Mouse (Mus musculus) midbrain, embryonic 16.5 days (tissue): ENCODE results near the gene Tbc1d10b. TPM values are rescaled to one million over a fixed set of nuclear protein-coding genes. Genes with fewer than 3 reads are reported as not detected.

ENCODE experiments used
- ATAC-seq: fragments of 200-750 bp; cut with Nextera tagmentation; 2 replicates; pipeline ENCODE4 v1.8.0; 2017; ENCODE audit warnings: moderate TSS enrichment
- H3K27ac ChIP-seq: fragments of 300-500 bp; sonication (generic); 2 replicates; pipeline ENCODE4 v1.5.1; 2014; ENCODE audit warnings: mild to moderate bottlenecking, low read length, mixed read lengths
- H3K27me3 ChIP-seq: fragments of 300-500 bp; sonication (generic); 2 replicates; pipeline ENCODE4 v1.6.1; 2014; ENCODE audit warnings: low read depth, low read length, mixed read lengths; ENCODE audit not compliant: control insufficient read depth, insufficient read depth
- H3K36me3 ChIP-seq: fragments of 300-500 bp; sonication (generic); 2 replicates; pipeline ENCODE4 v1.6.1; 2014; ENCODE audit warnings: mild to moderate bottlenecking, low read length, moderate library complexity, mixed read lengths; ENCODE audit not compliant: control insufficient read depth, insufficient read depth
- H3K4me1 ChIP-seq: fragments of 300-500 bp; sonication (generic); 2 replicates; pipeline ENCODE4 v1.6.1; 2014; ENCODE audit warnings: mild to moderate bottlenecking, low read length, mixed read lengths; ENCODE audit not compliant: control insufficient read depth, insufficient read depth
- H3K4me2 ChIP-seq: fragments of 300-500 bp; sonication (generic); 2 replicates; pipeline ENCODE4 v1.6.1; 2014; ENCODE audit warnings: mild to moderate bottlenecking, low read length, mixed read lengths
- H3K4me3 ChIP-seq: fragments of 300-500 bp; sonication (generic); 2 replicates; pipeline ENCODE4 v1.5.1; 2014; ENCODE audit warnings: low read depth, mild to moderate bottlenecking, low read length, moderate library complexity, mixed read lengths
- H3K9ac ChIP-seq: fragments of 300-500 bp; sonication (generic); 2 replicates; pipeline ENCODE4 v1.6.1; 2014; ENCODE audit warnings: low read depth, low read length, mixed read lengths
- H3K9me3 ChIP-seq: fragments of 300-500 bp; sonication (generic); replicated peaks from 2 replicates; pipeline ENCODE4 v1.6.1; 2014; ENCODE audit warnings: mild to moderate bottlenecking, low read length, mixed read lengths; ENCODE audit not compliant: control insufficient read depth, poor library complexity, severe bottlenecking
- WGBS: fragments of 180-500 bp; shearing (Covaris S2); extraction: QIAGEN DNeasy Blood & Tissue Kit; methylation state at CpG from one replicate; pipeline ENCODE4 v1.1.7; 2014; 5-methylcytosine and 5-hydroxymethylcytosine counted together
- polyA plus RNA-seq: library from polyadenylated mRNA; unstranded; fragments of >200 nt; fragmentation: Nextera tagmentation; extraction: Ambion mirVana; gene quantifications from 2 replicates; pipeline ENCODE4 v1.2.1, GENCODE M21; 2015

Gene Tbc1d10b
- polyA plus RNA-seq, 1 experiment from 2014 or later: 30.7 TPM

- Histone ChIP-seq H3K9ac (peak overlapping the region; percentile 99), H3K4me3 (peak overlapping the region; percentile 96), H3K9me3 (no peaks in the 10 kb centered on the region), H3K4me1 (peaks cover 38% of the 10 kb centered on the region), H3K4me2 (peak overlapping the region; percentile 90), H3K27ac (peak overlapping the region; percentile 99), H3K27me3 (no peaks in the 10 kb centered on the region), H3K36me3 (peaks cover 13% of the 10 kb centered on the region)
- WGBS: 64% methylated on average over 3 of the region's 3 CpGs
- ATAC-seq: no peak
Measured at GRCm38 (mm10) chr7:127231376-127231775, 23.1 kb upstream of the Tbc1d10b start.

GRCm38 (mm10) chr7:127228615-127229303 lies 20.5 kb upstream of the Tbc1d10b start:
- Histone ChIP-seq H3K4me3 (no peak overlapping the region), H3K9ac (no peak overlapping the region), H3K4me2 (no peak overlapping the region), H3K36me3 (no peaks in the 10 kb centered on the region), H3K27me3 (no peaks in the 10 kb centered on the region), H3K4me1 (peaks cover 27% of the 10 kb centered on the region), H3K27ac (peak overlapping the region; percentile 31; the same call in 1 of the 2 replicates), H3K9me3 (no peaks in the 10 kb centered on the region)
- no peak for ATAC-seq
- 67% methylated on average over 4 of the region's 4 CpGs for WGBS

DNA sequence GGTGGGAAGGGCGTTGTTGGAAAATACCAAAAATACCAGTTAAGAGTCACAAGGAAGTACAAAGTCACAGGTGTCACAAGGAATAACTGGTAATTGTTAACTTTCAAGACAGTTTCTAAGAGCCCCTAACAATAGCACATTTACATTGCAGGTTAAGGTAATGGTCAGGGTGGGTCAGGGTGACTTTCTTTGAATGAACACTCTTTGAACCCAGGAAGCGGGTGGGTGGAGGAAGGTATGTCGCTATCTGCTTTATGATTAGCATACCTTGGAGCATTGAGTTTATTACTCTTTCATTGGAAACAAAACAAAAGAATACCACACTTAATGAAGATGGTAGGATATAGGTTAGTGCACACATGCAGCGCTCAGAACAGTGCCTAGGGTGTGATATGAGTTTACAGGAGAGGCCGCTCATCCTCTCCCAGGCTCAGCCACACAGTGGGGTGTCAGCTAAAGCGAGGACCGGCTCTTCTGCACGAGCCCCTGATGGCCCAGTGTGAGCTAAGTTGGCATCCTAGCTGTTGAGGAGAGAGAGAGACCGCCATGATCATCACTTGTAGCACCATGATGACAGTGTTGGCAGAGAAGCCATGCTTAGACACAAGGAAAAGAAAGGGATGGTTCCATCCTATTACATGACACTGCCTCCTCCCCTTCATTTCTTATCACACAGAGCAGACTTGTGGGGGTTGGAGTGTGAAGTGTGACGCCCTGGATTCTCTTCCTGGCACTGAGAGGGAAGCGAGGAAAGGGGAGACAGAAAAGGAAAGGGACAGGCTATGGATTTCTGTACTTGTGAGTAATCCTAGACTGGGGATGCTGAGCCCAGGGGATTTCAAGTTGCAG lies 17.1 kb upstream of the Tbc1d10b start:
- WGBS: 92% methylated on average over 11 of the region's 11 CpGs
- no peaks in the 10 kb centered on the region for H3K36me3 ChIP-seq
- H3K9ac ChIP-seq: no peak overlapping the region
- H3K4me2 ChIP-seq: no peak overlapping the region
- H3K27ac ChIP-seq: no peak overlapping the region
- no peak for ATAC-seq
- no peaks in the 10 kb centered on the region for H3K27me3 ChIP-seq
- peaks cover 10% of the 10 kb centered on the region for H3K4me1 ChIP-seq
- H3K9me3 ChIP-seq: no peaks in the 10 kb centered on the region
- H3K4me3 ChIP-seq: no peak overlapping the region

DNA sequence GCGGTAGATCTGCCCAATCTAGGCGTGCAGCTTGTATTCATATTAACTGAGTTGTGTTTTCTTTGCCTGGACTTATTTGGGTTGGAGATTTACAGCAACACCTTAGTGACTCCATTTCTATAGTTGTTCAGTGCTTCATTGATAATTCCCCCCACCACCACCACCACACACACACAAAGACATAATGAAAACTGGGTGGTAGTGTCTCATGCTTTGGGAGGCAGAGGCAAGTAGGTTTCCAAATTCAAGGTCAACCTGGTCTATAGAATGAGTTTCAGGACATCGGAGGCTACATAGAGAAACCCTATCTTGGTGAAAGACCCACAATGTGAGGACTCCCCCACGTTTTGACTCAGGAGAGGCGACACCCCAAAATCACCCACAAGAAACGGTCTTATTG lies 16.3 kb upstream of the Tbc1d10b start:
- Histone ChIP-seq H3K9ac (no peak overlapping the region), H3K4me1 (peaks cover 2% of the 10 kb centered on the region; the same call in 1 of the 2 replicates), H3K4me2 (no peak overlapping the region), H3K4me3 (no peak overlapping the region), H3K27ac (no peak overlapping the region), H3K27me3 (no peaks in the 10 kb centered on the region), H3K36me3 (no peaks in the 10 kb centered on the region), H3K9me3 (no peaks in the 10 kb centered on the region)
- no peak for ATAC-seq
- WGBS: 91% methylated on average over 6 of the region's 6 CpGs

DNA sequence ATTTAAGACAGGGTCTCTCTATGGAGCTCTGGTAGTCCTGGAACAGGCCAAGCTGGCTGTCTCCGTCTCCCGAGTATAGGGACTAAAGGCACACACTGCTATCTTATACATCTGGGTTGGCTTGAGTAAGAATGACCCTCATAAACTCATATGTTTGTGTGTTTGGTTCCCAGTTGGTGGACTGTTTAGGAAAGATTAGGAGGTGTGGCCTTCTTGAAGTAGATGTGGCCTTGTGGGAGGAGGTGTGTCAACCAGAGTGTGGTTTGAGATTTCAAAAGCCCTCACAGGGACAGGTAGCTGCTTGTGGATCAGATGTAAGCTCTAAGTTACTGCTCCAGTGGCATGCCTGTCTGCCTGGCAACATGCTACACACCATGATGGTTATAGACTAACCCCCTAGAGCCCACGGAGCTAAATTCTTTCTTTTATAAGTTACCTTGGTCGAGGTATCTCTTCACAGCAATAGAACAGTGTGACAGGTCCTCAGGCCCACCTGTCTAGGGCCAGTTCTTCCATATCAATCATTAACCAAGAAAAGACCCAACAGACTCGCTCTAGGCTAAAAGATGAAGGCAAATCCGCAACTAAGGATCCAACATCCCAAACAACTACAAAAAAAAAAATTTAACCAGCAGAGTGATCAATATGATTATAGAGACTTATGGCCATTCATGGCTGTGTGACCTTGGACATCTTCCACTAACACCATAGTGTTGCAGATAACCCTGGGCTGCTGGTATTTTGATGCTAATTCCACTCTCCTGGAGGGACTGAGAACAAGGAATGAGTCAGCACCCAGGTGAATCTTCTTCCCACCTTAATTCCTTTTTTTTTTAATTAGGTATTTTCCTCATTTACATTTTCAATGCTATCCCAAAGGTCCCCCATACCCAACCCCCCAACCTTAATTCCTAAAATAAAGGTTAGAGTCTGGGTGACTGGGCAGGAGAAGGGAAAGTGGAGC lies 15.5 kb upstream of the Tbc1d10b start:
- Histone ChIP-seq H3K36me3 (no peaks in the 10 kb centered on the region), H3K9ac (no peak overlapping the region), H3K4me1 (no peaks in the 10 kb centered on the region), H3K27me3 (no peaks in the 10 kb centered on the region), H3K4me2 (no peak overlapping the region), H3K4me3 (no peak overlapping the region), H3K9me3 (no peaks in the 10 kb centered on the region), H3K27ac (no peak overlapping the region)
- WGBS: 90% methylated on average over 6 of the region's 6 CpGs
- ATAC-seq: no peak

GRCm38 (mm10) chr7:127223106-127223505 lies 14.8 kb upstream of the Tbc1d10b start:
- no peak overlapping the region for H3K4me2 ChIP-seq
- no peaks in the 10 kb centered on the region for H3K36me3 ChIP-seq
- no peaks in the 10 kb centered on the region for H3K4me1 ChIP-seq
- no peaks in the 10 kb centered on the region for H3K9me3 ChIP-seq
- 97% methylated on average over 3 of the region's 3 CpGs for WGBS
- H3K4me3 ChIP-seq: no peak overlapping the region
- no peaks in the 10 kb centered on the region for H3K27me3 ChIP-seq
- no peak overlapping the region for H3K27ac ChIP-seq
- H3K9ac ChIP-seq: no peak overlapping the region
- no peak for ATAC-seq

- Histone ChIP-seq H3K9me3 (no peaks in the 10 kb centered on the region), H3K4me3 (no peak overlapping the region), H3K4me1 (no peaks in the 10 kb centered on the region), H3K9ac (no peak overlapping the region), H3K27ac (no peak overlapping the region), H3K36me3 (no peaks in the 10 kb centered on the region), H3K4me2 (no peak overlapping the region), H3K27me3 (no peaks in the 10 kb centered on the region)
- 86% methylated on average over 6 of the region's 6 CpGs for WGBS
- no peak for ATAC-seq
Measured at GRCm38 (mm10) chr7:127220440-127220839, 12.2 kb upstream of the Tbc1d10b start.

DNA sequence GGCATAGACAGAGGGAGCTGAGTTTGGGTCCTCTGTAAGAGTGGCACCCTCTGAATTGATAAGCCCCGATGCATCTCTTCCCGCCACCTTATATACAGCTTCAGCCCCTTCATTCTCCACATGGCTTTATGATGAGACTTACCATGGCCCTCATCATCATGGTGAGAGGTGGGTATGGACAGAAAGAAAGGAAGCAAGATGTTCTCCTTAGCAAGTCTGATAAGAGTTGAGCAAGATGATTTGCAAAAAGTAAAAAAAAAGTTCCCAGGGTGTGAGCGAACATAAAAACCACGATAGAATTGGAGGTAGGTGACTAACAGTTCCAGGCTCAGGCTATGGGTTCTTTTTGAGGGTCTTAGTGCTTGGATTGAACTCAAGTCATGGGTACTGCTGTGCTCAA lies 10.4 kb upstream of the Tbc1d10b start:
- H3K9me3 ChIP-seq: no peaks in the 10 kb centered on the region
- no peaks in the 10 kb centered on the region for H3K27me3 ChIP-seq
- H3K27ac ChIP-seq: no peak overlapping the region
- no peak for ATAC-seq
- H3K4me1 ChIP-seq: no peaks in the 10 kb centered on the region
- H3K9ac ChIP-seq: no peak overlapping the region
- H3K36me3 ChIP-seq: no peaks in the 10 kb centered on the region
- no peak overlapping the region for H3K4me2 ChIP-seq
- no peak overlapping the region for H3K4me3 ChIP-seq
- 97% methylated on average over 4 of the region's 4 CpGs for WGBS
